Mouse (Mus musculus) inflammation-experienced regulatory T-cells, adult 6 months (primary cell): ENCODE results near the gene Atp5l. TPM values are rescaled to one million over a fixed set of nuclear protein-coding genes. Genes with fewer than 3 reads are reported as not detected.

ENCODE experiments used
- ATAC-seq: one replicate; pipeline ENCODE4 v1.8.0; 2017
- polyA plus RNA-seq, 3 experiments: library from polyadenylated mRNA; unstranded; fragments of 100-300 nt; shearing (Covaris generic); gene quantifications; one replicate each; pipeline ENCODE4 v1.2.1; 2017

Atp5l gene
- polyA plus RNA-seq, 3 experiments from 2014 or later: 468 to 593 (median 553) TPM

GRCm38 (mm10) chr9:44892664-44893063 lies 27.9 kb downstream of the Atp5l start:
- no peak for ATAC-seq

GRCm38 (mm10) chr9:44891210-44891609 lies 29.3 kb downstream of the Atp5l start:
- no peak for ATAC-seq

GRCm38 (mm10) chr9:44890122-44890521 lies 30.4 kb downstream of the Atp5l start:
- no peak for ATAC-seq

- ATAC-seq: no peak
These were observed 32.4 kb downstream of the Atp5l start for GRCm38 (mm10) chr9:44888114-44888624.

GRCm38 (mm10) chr9:44882981-44883569 lies 37.5 kb downstream of the Atp5l start:
- ATAC-seq: peak; percentile 15

- ATAC-seq: peak; percentile 36
These were observed 38.0 kb downstream of the Atp5l start for GRCm38 (mm10) chr9:44882436-44882980.

GRCm38 (mm10) chr9:44881941-44882435 lies 38.6 kb downstream of the Atp5l start:
- no peak for ATAC-seq

- ATAC-seq: peak; percentile 76
These were observed 39.2 kb downstream of the Atp5l start, which contains the start of gene Kmt2a for GRCm38 (mm10) chr9:44881221-44881871. Gene Kmt2a (minus strand): TSS chr9:44881296.

GRCm38 (mm10) chr9:44880309-44881081 lies 40.0 kb downstream of the Atp5l start:
- ATAC-seq: no peak

- ATAC-seq: no peak
These were observed 40.8 kb downstream of the Atp5l start for GRCm38 (mm10) chr9:44879694-44880271.

- ATAC-seq: peak; percentile 38
These were observed 41.6 kb downstream of the Atp5l start for GRCm38 (mm10) chr9:44878776-44879500.

GRCm38 (mm10) chr9:44877686-44878085 lies 42.9 kb downstream of the Atp5l start:
- ATAC-seq: no peak

GRCm38 (mm10) chr9:44875476-44875875 lies 45.1 kb downstream of the Atp5l start:
- no peak for ATAC-seq

GRCm38 (mm10) chr9:44874198-44874597 lies 46.3 kb downstream of the Atp5l start:
- no peak for ATAC-seq

- ATAC-seq: peak; percentile 84
These were observed 46.9 kb downstream of the Atp5l start for GRCm38 (mm10) chr9:44873665-44874064.

- peak; percentile 81 for ATAC-seq
These were observed 52.0 kb downstream of the Atp5l start for GRCm38 (mm10) chr9:44868336-44869094.

- ATAC-seq: no peak
These were observed 52.9 kb downstream of the Atp5l start for GRCm38 (mm10) chr9:44867664-44868063.

GRCm38 (mm10) chr9:44866501-44867240 lies 53.9 kb downstream of the Atp5l start:
- ATAC-seq: no peak
